Mouse (Mus musculus): Measurements from ENCODE around the gene Itga9.

Itga9 gene

GRCm38 (mm10) chr9:118774676-118775075 is 168.2 kb downstream of the Itga9 start:
- CTCF ChIA-PET = no interaction called here

- CTCF ChIA-PET = no interaction called here
These were observed 170.5 kb downstream of the Itga9 start for GRCm38 (mm10) chr9:118776880-118777438.

- CTCF ChIA-PET = no interaction called here
These were observed 172.1 kb downstream of the Itga9 start for GRCm38 (mm10) chr9:118778596-118778995.

DNA sequence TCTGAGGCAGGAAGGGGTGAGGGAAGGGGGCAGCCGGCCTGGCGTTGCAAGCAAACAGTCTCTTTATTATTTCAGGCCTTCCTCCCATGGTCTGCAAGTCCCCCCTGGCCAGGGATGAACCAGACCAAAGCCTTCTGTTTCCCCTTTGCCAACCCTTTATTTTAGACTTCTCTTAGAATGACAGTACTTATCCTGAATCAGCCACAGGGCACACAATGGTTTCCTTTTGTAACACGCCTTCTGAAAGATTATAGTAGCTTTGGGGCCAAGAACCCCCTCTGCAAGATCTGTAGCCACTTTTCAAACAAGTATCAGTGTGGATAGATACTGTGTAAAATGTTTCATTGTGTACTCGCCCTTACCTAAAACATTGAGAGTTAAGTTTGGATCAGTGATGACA is 178.1 kb downstream of the Itga9 start:
- CTCF ChIA-PET = no interaction called here

- CTCF ChIA-PET = no interaction called here
These were observed 179.3 kb downstream of the Itga9 start for GRCm38 (mm10) chr9:118785816-118786215.

DNA sequence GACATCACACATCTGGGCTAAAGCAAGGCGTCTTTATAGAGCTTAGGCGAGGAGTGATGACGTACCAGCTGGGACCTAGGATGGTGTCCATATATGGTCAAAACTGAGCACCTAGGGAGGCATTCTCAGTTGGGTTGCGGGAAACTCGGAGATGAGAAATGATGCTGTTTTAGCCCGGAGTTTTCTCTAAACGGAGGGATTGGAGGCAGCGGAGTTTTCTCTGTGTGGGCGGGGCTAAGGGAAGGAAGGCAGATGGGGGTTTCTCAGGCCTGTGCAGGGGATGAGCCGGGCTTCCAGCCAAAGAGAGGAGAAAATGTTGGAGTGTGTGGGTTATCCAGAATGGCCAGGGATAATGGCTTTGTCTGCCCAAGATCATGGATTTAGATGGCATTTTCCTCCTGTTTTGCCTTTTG is 182.4 kb downstream of the Itga9 start:
- CTCF ChIA-PET = no interaction called here

GRCm38 (mm10) chr9:118791231-118791630 is 184.7 kb downstream of the Itga9 start:
- CTCF ChIA-PET = no interaction called here

GRCm38 (mm10) chr9:118793151-118793785 is 186.8 kb downstream of the Itga9 start:
- CTCF ChIA-PET = no interaction called here

- CTCF ChIA-PET = no interaction called here
These were observed 188.2 kb downstream of the Itga9 start for GRCm38 (mm10) chr9:118794668-118795067.

DNA sequence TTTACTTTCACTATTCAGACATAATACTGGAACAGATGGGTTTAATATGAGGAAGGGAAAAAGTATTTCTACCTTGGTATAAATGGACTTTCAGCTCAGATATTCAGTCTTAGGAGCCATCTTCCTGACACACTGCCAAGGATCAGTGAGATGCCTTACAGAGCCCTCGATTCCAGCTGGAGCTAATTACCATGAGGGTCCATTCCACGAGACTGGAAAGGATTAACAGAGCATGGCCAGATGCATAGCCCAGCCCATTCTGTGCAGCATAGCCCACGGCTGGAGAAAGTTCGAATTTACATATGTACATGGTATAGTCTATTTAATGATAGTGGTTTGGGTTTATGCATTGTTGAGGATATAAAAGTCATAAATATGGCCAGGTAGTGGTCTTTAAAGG is 188.8 kb downstream of the Itga9 start:
- CTCF ChIA-PET = no interaction called here

GRCm38 (mm10) chr9:118799105-118799504 is 192.6 kb downstream of the Itga9 start:
- CTCF ChIA-PET = no interaction called here

- CTCF ChIA-PET = no interaction called here
These were observed 194.9 kb downstream of the Itga9 start for GRCm38 (mm10) chr9:118801176-118801909.

- CTCF ChIA-PET = no interaction called here
These were observed 195.4 kb downstream of the Itga9 start for GRCm38 (mm10) chr9:118801910-118802287.

GRCm38 (mm10) chr9:118802380-118802779 is 195.9 kb downstream of the Itga9 start:
- CTCF ChIA-PET = no interaction called here

DNA sequence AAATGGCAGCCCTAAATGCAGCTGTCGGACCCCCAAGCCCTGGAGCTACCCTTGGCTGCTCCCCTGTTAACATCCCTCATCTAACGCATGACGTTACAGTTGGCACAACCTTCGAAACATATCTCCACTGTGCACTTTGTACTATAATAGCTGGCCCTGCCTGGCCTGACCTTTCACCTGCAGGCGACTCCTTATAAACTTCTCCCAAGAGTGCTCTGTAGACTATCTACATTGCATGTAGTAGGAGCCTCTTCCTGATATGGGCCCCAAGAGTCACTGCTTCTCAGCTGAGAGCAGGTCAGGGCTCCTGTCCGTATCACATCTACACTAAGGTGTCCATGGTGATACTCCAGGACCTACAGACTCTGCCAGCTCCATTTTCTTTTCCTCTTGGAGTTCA is 199.2 kb downstream of the Itga9 start:
- CTCF ChIA-PET = no interaction called here

DNA sequence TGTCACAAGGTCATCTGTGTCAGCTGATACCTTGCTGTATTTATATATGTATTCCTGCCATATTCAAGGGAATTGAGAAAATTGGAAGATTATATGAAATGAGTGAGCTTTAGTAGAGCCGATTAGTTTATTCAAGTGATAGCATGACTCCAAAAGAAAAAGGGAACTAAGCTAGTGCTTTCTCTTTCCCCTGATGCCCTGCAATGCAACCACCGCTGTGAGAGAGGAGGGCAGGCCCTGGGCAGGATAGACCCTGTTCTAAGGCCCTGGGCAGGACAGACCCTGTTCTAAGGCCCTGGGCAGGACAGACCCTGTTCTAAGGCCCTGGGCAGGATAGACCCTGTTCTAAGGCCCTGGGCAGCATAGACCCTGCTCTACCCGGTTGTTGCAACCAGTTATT is 201.2 kb downstream of the Itga9 start:
- CTCF ChIA-PET = no interaction called here

- CTCF ChIA-PET = interaction anchor here (0.5 kb wide), 1 partner anchor 9 kb away, joined by 5 read pairs; no protein-coding TSS in a partner anchor
These were observed 205.7 kb downstream of the Itga9 start for GRCm38 (mm10) chr9:118812221-118812620.

DNA sequence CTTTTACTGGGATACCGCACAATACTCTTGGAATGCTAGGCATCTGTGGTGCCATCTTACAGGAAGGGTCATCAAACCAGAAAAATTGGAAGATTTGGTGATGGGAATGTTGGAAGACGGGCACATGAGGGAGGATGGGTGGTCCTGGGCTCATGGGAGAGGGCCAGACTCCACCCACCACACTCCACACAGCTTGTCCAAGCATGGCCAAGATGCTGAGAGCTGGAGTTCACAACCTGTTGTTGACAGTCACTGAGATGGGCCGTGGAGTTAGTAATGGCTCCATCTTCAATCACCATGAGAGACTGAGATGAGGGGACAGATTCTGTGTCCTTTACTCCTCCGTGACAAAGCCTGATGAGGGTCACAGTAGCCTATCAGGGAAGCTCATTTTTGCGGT is 207.0 kb downstream of the Itga9 start:
- CTCF ChIA-PET = interaction anchor here (0.5 kb wide), 1 partner anchor 9 kb away, joined by 3 read pairs; no protein-coding TSS in a partner anchor

- CTCF ChIA-PET = no interaction called here
These were observed 207.6 kb downstream of the Itga9 start for GRCm38 (mm10) chr9:118814056-118814455.

DNA sequence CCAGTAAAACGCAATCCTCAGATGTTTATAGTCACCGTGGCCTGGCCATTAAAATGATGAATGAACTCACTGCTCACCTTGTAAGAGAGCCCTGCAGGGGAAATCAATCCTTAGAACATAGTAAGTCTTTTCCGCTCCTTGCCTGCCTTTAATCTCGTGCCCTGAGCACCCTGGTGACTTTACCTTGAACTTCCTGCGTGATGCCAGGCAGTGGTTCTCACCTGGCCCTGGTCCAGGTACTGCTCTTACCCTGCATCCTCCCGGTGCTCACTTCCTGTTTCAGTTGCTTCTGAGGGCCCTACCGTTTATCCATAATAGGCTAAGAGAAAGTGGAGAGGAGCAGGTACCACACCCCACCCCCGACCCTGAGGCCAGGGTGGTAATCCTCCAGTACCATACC is 208.0 kb downstream of the Itga9 start:
- CTCF ChIA-PET = no interaction called here

DNA sequence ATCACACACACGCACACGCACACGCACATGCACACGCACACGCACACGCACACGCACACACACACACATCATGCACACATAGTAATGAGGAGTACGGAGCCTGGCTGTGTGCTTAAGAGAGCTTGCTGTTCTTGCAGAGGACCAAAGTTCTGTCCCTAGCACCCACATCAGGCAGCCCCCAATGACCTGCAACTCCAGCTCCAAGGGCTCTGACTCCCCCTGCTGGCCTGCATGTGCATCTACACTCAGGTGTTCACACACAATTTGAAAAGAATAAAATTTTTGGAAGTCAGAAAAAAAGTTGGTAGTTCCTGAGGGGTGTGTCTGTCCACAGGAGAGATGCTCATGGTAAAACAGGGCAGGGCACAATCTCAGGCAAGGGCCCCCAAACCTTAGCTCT is 209.1 kb downstream of the Itga9 start:
- CTCF ChIA-PET = no interaction called here

- CTCF ChIA-PET = no interaction called here
These were observed 212.0 kb downstream of the Itga9 start for GRCm38 (mm10) chr9:118818508-118818907.

All from spleen, embryonic (tissue).